Mouse (Mus musculus) naive thymus-derived CD4-positive, alpha-beta T cell, adult 2 months (primary cell): ENCODE results near the gene Depdc7.
A peak's percentile ranks its signal among the peaks of the same experiment; 100 is the strongest.

ENCODE experiments used
- DNase-seq: peaks from one replicate; pipeline ENCODE4 v3.0.0-alpha.2; 2011; ENCODE audit warnings: low read depth

Gene Depdc7

GRCm38 (mm10) chr2:104742741-104743064 is at the start of gene Depdc7:
TSS of gene Depdc7 (minus strand) at chr2:104742878.
- peak; percentile 23 for DNase-seq

GRCm38 (mm10) chr2:104774763-104775162 is 32.1 kb upstream of the Depdc7 start:
- peak; percentile 41 for DNase-seq

DNA sequence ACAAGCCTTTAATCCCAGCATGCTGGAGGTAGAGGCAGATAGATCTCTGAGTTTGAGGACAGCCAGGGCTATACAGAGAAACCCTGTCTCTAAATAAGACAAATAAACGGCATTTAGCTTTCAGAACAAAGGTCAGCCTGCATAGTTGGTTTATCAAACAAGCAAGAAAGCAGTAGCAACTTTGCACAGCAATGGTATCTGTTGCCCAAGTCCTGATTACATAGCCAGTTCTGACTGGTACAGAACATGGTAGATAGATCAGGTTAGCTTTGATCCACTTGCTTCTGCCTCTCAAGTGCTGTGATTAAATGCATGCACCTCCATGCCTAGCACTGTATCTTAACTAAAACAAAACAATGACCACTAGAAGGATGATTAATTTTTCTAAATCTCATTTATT is 26.0 kb upstream of the Depdc7 start:
- no peak for DNase-seq

- DNase-seq, result no peak
Observed at GRCm38 (mm10) chr2:104764018-104764417, 21.3 kb upstream of the Depdc7 start.

DNA sequence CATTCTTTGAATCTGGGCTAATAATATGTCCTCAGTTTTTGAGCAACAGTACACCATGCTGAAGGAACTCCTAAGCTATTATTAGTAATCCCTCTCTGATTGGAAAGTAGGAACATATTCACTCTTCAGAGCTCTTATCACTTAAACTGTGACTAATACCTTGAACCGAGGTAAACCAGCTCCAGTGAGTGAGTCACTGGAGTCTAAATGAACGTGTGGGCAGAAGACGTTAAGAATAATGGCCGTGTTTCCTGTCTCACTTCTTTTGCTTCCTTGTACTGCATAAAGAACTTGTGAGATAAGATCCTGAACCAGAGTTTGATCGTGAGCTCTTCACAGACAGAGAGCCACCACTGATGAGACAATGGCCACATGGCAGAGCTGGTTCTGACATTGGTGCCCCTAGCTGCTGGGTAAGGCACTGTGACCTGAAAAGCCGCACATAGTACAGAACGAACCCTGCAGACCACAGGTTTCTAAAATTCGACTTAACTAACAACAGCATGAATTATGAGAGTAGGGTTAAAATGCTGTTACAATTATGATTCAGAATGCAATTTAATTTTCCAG is 20.5 kb upstream of the Depdc7 start:
- DNase-seq, result no peak

GRCm38 (mm10) chr2:104750611-104751010 is 7.9 kb upstream of the Depdc7 start:
- DNase-seq, result peak; percentile 4

DNA sequence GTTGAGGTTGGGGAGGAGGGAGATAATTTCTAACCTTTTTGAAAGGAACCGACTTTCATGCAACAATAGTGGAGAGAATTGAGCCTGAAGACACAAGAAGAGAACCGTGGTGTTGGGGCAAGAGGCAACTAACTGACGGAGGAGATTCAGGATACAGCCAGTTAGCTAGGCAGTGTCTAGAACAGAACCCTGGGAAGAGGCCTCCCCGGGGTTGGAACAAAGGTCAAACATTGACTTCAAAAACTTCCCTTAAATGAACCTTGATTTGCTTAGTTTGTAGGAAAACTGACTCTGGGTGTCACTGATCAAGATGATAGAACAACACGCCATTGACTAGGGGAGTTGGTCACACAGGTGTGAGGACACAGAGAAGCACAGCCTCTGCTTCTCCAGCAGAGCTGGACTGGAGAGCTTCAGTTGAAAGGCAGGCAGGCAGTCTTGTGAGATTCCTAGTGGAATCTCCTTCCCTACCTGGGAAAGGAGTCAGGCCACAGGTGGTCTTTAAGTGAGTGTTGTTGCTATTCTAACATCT is 6.0 kb upstream of the Depdc7 start:
- DNase-seq, result no peak

DNA sequence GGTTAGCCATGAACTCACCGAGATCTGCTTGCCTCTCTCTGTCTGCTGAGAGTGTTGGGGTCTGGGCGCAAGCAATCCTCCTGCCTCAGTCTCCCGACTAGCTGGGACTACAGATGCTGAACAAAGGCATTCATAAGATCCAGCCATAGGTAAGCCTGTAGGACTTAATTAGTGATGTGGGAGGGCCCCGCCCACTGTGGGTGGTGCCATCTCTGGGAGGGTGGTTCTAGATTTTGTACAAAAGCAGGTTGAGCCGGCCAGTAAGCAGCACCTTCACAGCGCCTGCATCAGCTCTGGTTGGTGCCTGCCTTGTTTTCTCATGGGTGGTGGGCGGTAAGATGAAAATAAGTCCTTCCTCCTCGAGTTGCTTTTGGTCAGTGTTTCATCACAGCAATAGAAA is 3.6 kb upstream of the Depdc7 start:
- DNase-seq, result no peak

- DNase-seq, result no peak
Observed at GRCm38 (mm10) chr2:104743971-104744370, 1.3 kb upstream of the Depdc7 start.

DNA sequence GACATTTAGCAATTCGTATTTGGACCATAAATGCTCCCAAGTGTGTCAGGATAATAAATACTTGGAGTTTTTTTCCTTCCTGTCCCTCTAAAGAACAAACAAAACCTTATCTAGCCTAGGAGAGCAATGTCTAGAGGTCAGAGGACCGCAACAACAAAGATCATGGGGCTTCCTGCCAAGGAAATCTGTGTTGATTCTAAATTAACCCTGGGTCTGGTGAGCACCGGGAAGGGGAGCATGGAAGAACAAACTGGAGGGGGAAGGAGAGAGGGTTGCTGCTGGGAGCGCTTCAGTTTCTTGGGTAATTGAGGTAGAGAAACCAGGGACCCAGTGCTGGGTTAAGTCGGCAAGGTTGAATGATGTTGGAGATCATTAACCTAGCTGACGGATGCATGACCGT is 482 bp upstream of the Depdc7 start:
- no peak for DNase-seq

GRCm38 (mm10) chr2:104741896-104742740 is 560 bp downstream of the Depdc7 start:
- DNase-seq, result no peak

- DNase-seq, result no peak
Observed at GRCm38 (mm10) chr2:104741015-104741758, 1.5 kb downstream of the Depdc7 start.

DNA sequence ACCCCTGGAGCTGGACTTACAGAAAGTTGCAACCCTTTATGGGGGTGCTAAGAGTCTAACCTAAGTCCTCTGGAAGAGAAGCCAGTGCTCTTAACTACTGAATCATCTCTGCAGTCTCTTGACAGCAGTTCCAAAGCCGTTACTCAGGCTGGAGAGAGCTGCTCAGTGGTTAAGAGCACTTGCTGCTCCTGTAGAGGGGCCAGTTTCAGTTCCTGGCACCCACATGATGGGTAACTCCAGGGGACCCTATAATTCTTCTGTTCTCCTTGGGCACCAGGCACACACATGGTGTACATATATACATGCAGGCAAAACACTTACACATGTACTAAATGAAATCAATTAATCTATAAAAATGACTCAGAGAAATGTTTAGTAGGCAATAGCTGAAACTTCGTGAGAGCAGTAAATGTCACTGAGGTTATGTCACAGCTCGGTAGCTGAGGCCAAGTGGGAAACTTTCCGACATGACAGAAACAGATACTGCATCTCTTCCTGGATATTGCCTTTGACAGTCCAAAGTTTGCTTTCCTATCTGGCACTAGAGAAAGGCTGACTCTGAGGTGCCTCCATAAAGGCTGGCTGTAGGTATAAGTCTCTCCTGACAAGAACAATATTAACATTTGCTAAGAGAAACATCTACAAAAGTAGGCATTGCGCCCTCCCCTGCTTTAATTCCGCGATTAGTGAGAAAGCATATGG is 2.3 kb downstream of the Depdc7 start:
- DNase-seq, result no peak

- DNase-seq, result no peak
Observed at GRCm38 (mm10) chr2:104739691-104740090, 3.0 kb downstream of the Depdc7 start.

DNA sequence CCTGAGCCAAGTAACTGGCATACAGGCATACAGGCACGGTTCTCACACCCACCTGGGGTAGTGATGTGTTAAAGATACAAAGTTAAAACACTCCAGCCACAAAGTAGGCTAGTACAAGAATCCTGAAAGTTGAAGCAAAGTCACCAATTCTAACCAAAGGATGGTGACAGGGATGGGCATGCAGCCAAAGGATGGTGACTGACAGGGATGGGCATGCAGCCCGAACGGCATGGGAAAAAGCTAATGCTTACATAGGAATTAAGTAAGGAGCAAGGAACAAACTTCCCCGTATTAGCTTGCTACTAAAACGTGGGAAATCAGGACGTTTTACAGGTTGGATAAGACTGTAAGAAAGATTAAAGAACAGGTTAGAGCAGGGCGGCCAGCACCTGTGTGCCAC is 6.4 kb downstream of the Depdc7 start:
- DNase-seq, result no peak

DNA sequence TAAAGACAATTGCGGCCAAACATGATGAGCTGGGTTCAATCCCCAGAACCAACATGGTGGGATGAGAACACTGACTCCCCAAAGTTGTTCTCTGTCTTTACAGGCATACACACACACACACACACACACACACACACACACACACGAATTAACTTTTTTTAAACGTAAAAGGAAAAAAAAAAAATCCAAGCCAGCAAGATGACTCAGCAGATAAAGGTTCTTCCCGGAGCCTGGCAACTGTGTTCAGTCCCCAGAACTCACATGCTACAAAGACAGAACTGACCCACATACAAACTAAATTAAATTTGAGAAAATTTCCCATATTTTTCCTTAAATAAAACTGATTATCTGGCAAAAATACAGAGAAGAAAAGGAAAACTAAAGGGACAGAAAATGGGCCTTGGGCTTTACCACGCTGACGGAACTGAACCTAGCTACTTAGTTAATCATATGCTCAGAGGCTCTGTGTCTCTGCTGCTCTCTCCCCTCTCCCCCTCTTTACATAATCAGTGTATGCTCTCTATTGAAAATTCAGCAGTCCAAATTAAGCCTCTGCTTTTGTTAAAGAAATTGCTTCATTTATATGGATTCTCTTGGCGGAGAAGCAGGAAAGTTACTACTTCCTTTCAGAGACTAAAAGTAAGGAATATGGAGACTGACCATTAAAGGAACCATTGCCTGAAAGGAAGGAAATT is 10.0 kb downstream of the Depdc7 start:
- DNase-seq, result no peak

- no peak for DNase-seq
Observed at GRCm38 (mm10) chr2:104732033-104732444, 10.6 kb downstream of the Depdc7 start.

- no peak for DNase-seq
Observed at GRCm38 (mm10) chr2:104727369-104727768, 15.3 kb downstream of the Depdc7 start.

- no peak for DNase-seq
Observed at GRCm38 (mm10) chr2:104722021-104722420, 20.7 kb downstream of the Depdc7 start.

- DNase-seq, result no peak
Observed at GRCm38 (mm10) chr2:104717827-104718226, 24.9 kb downstream of the Depdc7 start.

- no peak for DNase-seq
Observed at GRCm38 (mm10) chr2:104717231-104717735, 25.4 kb downstream of the Depdc7 start.
